Mouse (Mus musculus) stomach, embryonic 15.5 days (tissue): ENCODE measurements around the gene Sertad2. TPM values are rescaled to one million over a fixed set of nuclear protein-coding genes. Genes with fewer than 3 reads are reported as not detected.

Experiments
- ATAC-seq: fragments of 200-750 bp; cut with Nextera tagmentation; 2 replicates; pipeline ENCODE4 v1.8.0; 2017; ENCODE audit warnings: low read depth, moderate number of reproducible peaks, moderate TSS enrichment; ENCODE audit not compliant: insufficient read depth, low FRiP score
- H3K27ac ChIP-seq: fragments of 300-500 bp; sonication (generic); 2 replicates; pipeline ENCODE4 v1.5.1; 2015; ENCODE audit warnings: mild to moderate bottlenecking, inconsistent platforms
- H3K27me3 ChIP-seq: fragments of 300-500 bp; sonication (generic); replicated peaks from 2 replicates; pipeline ENCODE4 v1.6.1; 2015; ENCODE audit warnings: inconsistent platforms
- H3K36me3 ChIP-seq: fragments of 300-500 bp; sonication (generic); 2 replicates; pipeline ENCODE4 v1.6.1; 2015; ENCODE audit warnings: inconsistent platforms
- H3K4me1 ChIP-seq: fragments of 300-500 bp; sonication (generic); 2 replicates; pipeline ENCODE4 v1.6.1; 2015; ENCODE audit warnings: inconsistent platforms
- H3K4me2 ChIP-seq: fragments of 300-500 bp; sonication (generic); 2 replicates; pipeline ENCODE4 v1.6.1; 2015; ENCODE audit warnings: mild to moderate bottlenecking, inconsistent platforms
- H3K4me3 ChIP-seq: fragments of 300-500 bp; sonication (generic); replicated peaks from 2 replicates; pipeline ENCODE4 v1.5.1; 2015; ENCODE audit warnings: inconsistent platforms
- H3K9ac ChIP-seq: fragments of 300-500 bp; sonication (generic); 2 replicates; pipeline ENCODE4 v1.6.1; 2015; ENCODE audit warnings: inconsistent platforms
- H3K9me3 ChIP-seq: fragments of 300-500 bp; sonication (generic); 2 replicates; pipeline ENCODE4 v1.6.1; 2016; ENCODE audit warnings: inconsistent platforms
- whole genome bisulfite sequencing: fragments of 180-500 bp; shearing (Covaris S2); methylation state at CpG from one replicate; pipeline ENCODE4 v1.1.7; 2015; 5-methylcytosine and 5-hydroxymethylcytosine counted together
- polyA plus RNA-seq: library from polyadenylated mRNA; unstranded; fragments of >200 nt; fragmentation: Nextera tagmentation; extraction: Ambion mirVana; gene quantifications from 2 replicates; pipeline ENCODE4 v1.2.1, GENCODE M21; 2015

Gene Sertad2
- polyA plus RNA-seq, 1 experiment from 2014 or later = 38.8 TPM

- no peaks in the 10 kb centered on the region for H3K9me3 ChIP-seq
- 85% methylated on average over 2 of the region's 2 CpGs for WGBS
Observed at GRCm38 (mm10) chr11:20552059-20552458, 9.0 kb downstream of the Sertad2 start.

GRCm38 (mm10) chr11:20552758-20553673 is 10.0 kb downstream of the Sertad2 start:
- H3K4me1 ChIP-seq = no peaks in the 10 kb centered on the region
- H3K27me3 ChIP-seq = no peaks in the 10 kb centered on the region
- H3K36me3 ChIP-seq = no peaks in the 10 kb centered on the region
- H3K9ac ChIP-seq = no peak overlapping the region
- ATAC-seq = no peak
- H3K27ac ChIP-seq = no peak overlapping the region
- 72% methylated on average over 8 of the region's 8 CpGs for WGBS
- no peaks in the 10 kb centered on the region for H3K9me3 ChIP-seq
- no peak overlapping the region for H3K4me2 ChIP-seq
- H3K4me3 ChIP-seq = no peak overlapping the region

More at GRCm38 (mm10) chr11:20552059-20552458, 9.0 kb downstream of the Sertad2 start:
- H3K27ac ChIP-seq = no peak overlapping the region
- no peaks in the 10 kb centered on the region for H3K4me1 ChIP-seq
- ATAC-seq = no peak
- H3K4me2 ChIP-seq = no peak overlapping the region
- H3K27me3 ChIP-seq = no peaks in the 10 kb centered on the region
- no peaks in the 10 kb centered on the region for H3K36me3 ChIP-seq
- no peak overlapping the region for H3K4me3 ChIP-seq
- no peak overlapping the region for H3K9ac ChIP-seq

GRCm38 (mm10) chr11:20555651-20556050 is 12.6 kb downstream of the Sertad2 start:
- Histone ChIP-seq H3K27ac (no peak overlapping the region), H3K4me3 (no peak overlapping the region), H3K27me3 (no peaks in the 10 kb centered on the region), H3K9me3 (no peaks in the 10 kb centered on the region), H3K4me1 (peaks cover 3% of the 10 kb centered on the region; the same call in 1 of the 2 replicates), H3K4me2 (no peak overlapping the region), H3K36me3 (no peaks in the 10 kb centered on the region), H3K9ac (no peak overlapping the region)
- no peak for ATAC-seq
- WGBS = 74% methylated on average over 2 of the region's 3 CpGs

DNA sequence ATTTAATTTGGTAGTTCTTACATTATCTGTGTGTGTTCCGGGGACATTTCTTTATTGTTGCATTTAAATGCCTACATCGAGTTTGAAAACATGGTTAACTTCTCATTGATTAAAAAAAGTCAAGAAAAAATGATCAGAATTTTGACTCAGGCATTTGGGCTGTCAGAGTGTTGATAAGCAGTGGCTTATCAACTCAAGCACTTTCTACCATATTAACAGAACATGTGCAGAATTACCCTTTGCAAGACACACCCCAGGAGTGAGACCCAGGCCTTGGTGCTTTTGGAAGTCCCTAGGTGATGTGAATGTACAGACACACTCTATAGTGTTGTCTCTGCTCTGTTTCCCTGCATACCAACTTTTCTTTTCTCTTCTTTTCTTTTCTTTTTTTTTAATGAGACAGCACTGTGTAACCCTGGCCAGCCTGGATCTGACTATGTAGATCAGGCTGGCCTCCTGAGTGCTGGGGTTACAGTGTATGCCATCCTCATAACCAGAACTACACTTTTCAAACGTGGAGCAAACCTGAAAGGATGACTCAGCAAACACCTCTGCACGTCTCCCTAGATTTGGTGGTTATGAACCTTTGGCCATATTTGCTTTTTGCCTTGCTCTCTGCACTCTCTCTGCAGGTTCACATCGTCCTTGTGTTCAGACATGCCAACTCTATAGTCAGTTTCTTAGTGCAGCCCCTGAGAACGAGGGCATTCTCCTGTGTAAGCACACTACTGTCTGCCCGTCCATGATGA is 13.3 kb downstream of the Sertad2 start:
- 64% methylated on average over 7 of the region's 7 CpGs for WGBS

DNA sequence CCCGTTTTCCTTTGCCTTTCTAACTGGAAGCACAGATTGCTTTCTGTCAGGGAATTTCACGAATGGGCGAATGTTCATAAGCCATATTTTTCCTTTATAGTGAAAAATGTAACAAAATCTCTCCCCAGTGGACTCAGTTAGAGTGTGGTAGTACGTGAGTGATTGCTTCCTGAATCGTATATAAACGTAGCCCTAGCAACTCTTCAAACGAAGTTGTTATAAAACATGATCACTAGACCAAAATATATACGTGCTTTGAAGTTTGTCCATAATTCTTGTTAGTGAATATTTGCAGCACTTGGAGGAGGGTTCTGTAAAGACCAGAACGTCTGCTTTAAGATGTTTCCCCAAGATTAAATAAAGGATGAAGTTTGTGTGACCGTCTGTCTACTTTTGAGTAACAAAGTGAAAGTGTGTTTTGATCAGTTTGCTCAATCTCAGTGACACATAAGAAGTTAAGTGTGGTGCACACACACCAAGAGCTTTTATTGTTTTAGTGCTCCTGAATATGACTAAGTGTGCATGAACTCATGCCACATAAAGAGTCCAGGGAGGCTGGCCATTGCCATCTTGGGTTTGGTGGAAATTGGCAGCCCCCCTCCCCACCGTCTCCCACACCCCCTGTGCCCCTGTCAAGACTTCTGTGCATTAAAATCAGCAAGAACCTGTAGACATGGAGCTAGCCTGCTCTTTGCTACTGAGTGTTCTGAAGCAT is 16.3 kb downstream of the Sertad2 start:
- no peak overlapping the region for H3K4me2 ChIP-seq

More for the DNA sequence above, 13.3 kb downstream of the Sertad2 start:
- no peak overlapping the region for H3K4me2 ChIP-seq
- H3K9me3 ChIP-seq = no peaks in the 10 kb centered on the region
- no peaks in the 10 kb centered on the region for H3K36me3 ChIP-seq
- H3K9ac ChIP-seq = no peak overlapping the region
- no peak overlapping the region for H3K4me3 ChIP-seq
- H3K27me3 ChIP-seq = no peaks in the 10 kb centered on the region
- peaks cover 5% of the 10 kb centered on the region; the same call in 1 of the 2 replicates for H3K4me1 ChIP-seq
- H3K27ac ChIP-seq = no peak overlapping the region
- ATAC-seq = no peak

GRCm38 (mm10) chr11:20559951-20560642 is 17.0 kb downstream of the Sertad2 start:
- no peaks in the 10 kb centered on the region for H3K9me3 ChIP-seq
- no peak for ATAC-seq
- no peaks in the 10 kb centered on the region for H3K27me3 ChIP-seq
- no peak overlapping the region for H3K4me2 ChIP-seq
- H3K4me1 ChIP-seq = peaks cover 8% of the 10 kb centered on the region; the same call in 1 of the 2 replicates
- no peak overlapping the region for H3K27ac ChIP-seq
- no peaks in the 10 kb centered on the region for H3K36me3 ChIP-seq
- 61% methylated on average over 10 of the region's 10 CpGs for WGBS
- H3K4me3 ChIP-seq = no peak overlapping the region
- no peak overlapping the region for H3K9ac ChIP-seq

More for the DNA sequence above, 16.3 kb downstream of the Sertad2 start:
- Histone ChIP-seq H3K4me1 (peaks cover 8% of the 10 kb centered on the region; the same call in 1 of the 2 replicates), H3K27me3 (no peaks in the 10 kb centered on the region), H3K9ac (no peak overlapping the region), H3K36me3 (no peaks in the 10 kb centered on the region), H3K9me3 (no peaks in the 10 kb centered on the region), H3K4me3 (no peak overlapping the region), H3K27ac (no peak overlapping the region)
- no peak for ATAC-seq
- 30% methylated on average over 11 of the region's 11 CpGs for WGBS

GRCm38 (mm10) chr11:20561323-20562002 is 18.4 kb downstream of the Sertad2 start:
- 0 out of 2 replicates have a peak overlapping the region, but pooled peaks have one; percentile 26 for H3K27ac ChIP-seq
- 3% methylated on average over 13 of the region's 13 CpGs for WGBS
- ATAC-seq = peak; percentile 91

GRCm38 (mm10) chr11:20565057-20565456 is 22.0 kb downstream of the Sertad2 start:
- 84% methylated on average over 4 of the region's 4 CpGs for WGBS
- no peak overlapping the region for H3K9ac ChIP-seq
- H3K36me3 ChIP-seq = no peaks in the 10 kb centered on the region
- peaks cover 7% of the 10 kb centered on the region; the same call in 1 of the 2 replicates for H3K4me1 ChIP-seq
- H3K27me3 ChIP-seq = no peaks in the 10 kb centered on the region
- no peak overlapping the region for H3K4me3 ChIP-seq
- no peaks in the 10 kb centered on the region for H3K9me3 ChIP-seq
- H3K27ac ChIP-seq = no peak overlapping the region
- no peak for ATAC-seq
- H3K4me2 ChIP-seq = no peak overlapping the region

More at GRCm38 (mm10) chr11:20561323-20562002, 18.4 kb downstream of the Sertad2 start:
- no peaks in the 10 kb centered on the region for H3K36me3 ChIP-seq
- H3K4me3 ChIP-seq = peak overlapping the region; percentile 25
- no peaks in the 10 kb centered on the region for H3K27me3 ChIP-seq
- no peak overlapping the region for H3K9ac ChIP-seq
- no peaks in the 10 kb centered on the region for H3K9me3 ChIP-seq
- H3K4me1 ChIP-seq = peaks cover 8% of the 10 kb centered on the region; the same call in 1 of the 2 replicates
- H3K4me2 ChIP-seq = peak overlapping the region; percentile 62

- Histone ChIP-seq H3K27ac (no peak overlapping the region), H3K4me3 (no peak overlapping the region), H3K4me1 (no peaks in the 10 kb centered on the region), H3K36me3 (no peaks in the 10 kb centered on the region), H3K9ac (no peak overlapping the region), H3K9me3 (no peaks in the 10 kb centered on the region), H3K27me3 (no peaks in the 10 kb centered on the region), H3K4me2 (no peak overlapping the region)
- 50% methylated on average over 5 of the region's 5 CpGs for WGBS
- no peak for ATAC-seq
Observed at GRCm38 (mm10) chr11:20571702-20572413, 28.8 kb downstream of the Sertad2 start.

- Histone ChIP-seq H3K27ac (no peak overlapping the region; the same call in 1 of the 2 replicates), H3K4me3 (no peak overlapping the region), H3K9me3 (no peaks in the 10 kb centered on the region), H3K4me1 (no peaks in the 10 kb centered on the region), H3K9ac (no peak overlapping the region), H3K27me3 (no peaks in the 10 kb centered on the region), H3K36me3 (no peaks in the 10 kb centered on the region), H3K4me2 (no peak overlapping the region)
- 40% methylated on average over 8 of the region's 8 CpGs for WGBS
- ATAC-seq = no peak; the same call in 1 of the 2 replicates
Observed at GRCm38 (mm10) chr11:20576046-20576635, 33.1 kb downstream of the Sertad2 start.
